In genomic region chr4:116293296-116293695, GRCm38 (mm10) we compare ENCODE assay signal across 17 mouse cellular contexts.
DNase-seq lines count a peak whose midpoint lies in the region; ATAC-seq and TF ChIP-seq lines count a peak whose summit lies in the region.
"Had no signal": no experiment of that assay in that cellular context is flagged by ENCODE, and none has a peak within 500 bp of the region (broad histone marks: within the 10 kb centered on the region; RNA-seq: fewer than 3 reads in every experiment).

No protein-coding gene starts in this region.

- 66% methylated on average over 12 of the region's 12 CpGs for WGBS in liver, embryonic 14.5 days (ENCODE audit: insufficient replicate concordance)
- WGBS in hindbrain, embryonic 10.5 days: 88% methylated on average over 12 of the region's 12 CpGs

- peak; percentile 39; the same call in 1 of the 2 replicates for ATAC-seq in liver, embryonic 14.5 days (ENCODE audit: insufficient read depth)
- ATAC-seq: hindbrain, postnatal 0 days; lung, postnatal 0 days had no signal

- H3K36me3 ChIP-seq in liver, embryonic 14.5 days (replicated peaks; ENCODE audit: control insufficient read depth, insufficient read depth, low read depth): no peaks in the 10 kb centered on the region
- H3K36me3 ChIP-seq in hindbrain, embryonic 10.5 days: peaks cover 97% of the 10 kb centered on the region

- H3K27me3 ChIP-seq in liver, embryonic 14.5 days (ENCODE audit: control insufficient read depth, insufficient read depth, low read length): no peaks in the 10 kb centered on the region
- no peaks in the 10 kb centered on the region for H3K27me3 ChIP-seq in hindbrain, embryonic 10.5 days (ENCODE audit: insufficient read depth, poor library complexity, severe bottlenecking)
- H3K27me3 ChIP-seq: forebrain, embryonic 12.5 days; heart, embryonic 12.5 days had no signal

- H3K4me1 ChIP-seq in liver, embryonic 14.5 days (replicated peaks; ENCODE audit: control insufficient read depth in 2 of 2, insufficient read depth in 2 of 2, low read length in 1 of 2): no peaks in the 10 kb centered on the region
- no peaks in the 10 kb centered on the region for H3K4me1 ChIP-seq in hindbrain, embryonic 10.5 days (replicated peaks)
- H3K4me1 ChIP-seq: forebrain, embryonic 12.5 days; heart, embryonic 12.5 days; midbrain, embryonic 10.5 days had no signal

- TF ChIP-seq EP300 in liver, embryonic 14.5 days (IDR thresholded peaks at IDR 0.05; ENCODE audit: low read depth): no peak

- no peak overlapping the region for H3K9ac ChIP-seq in liver, embryonic 14.5 days (replicated peaks)
- H3K9ac ChIP-seq: forebrain, embryonic 12.5 days; heart, embryonic 12.5 days had no signal

- DNase-seq in cerebellum, adult 9-10 months: peak; percentile 34
- DNase-seq in cerebellum, postnatal 10 days: no peak
- peak; percentile 10 for DNase-seq in MEL-GATA-1-ER (ENCODE audit: extremely low read depth, low read depth)
- peak; percentile 2 for DNase-seq in embryo, embryonic 11 days
- peak; percentile 7 to 43 (median 31) for DNase-seq in liver, embryonic 14.5 days (ENCODE audit: low read depth in 3 of 3, low spot score in 3 of 3)
- no peak for DNase-seq in layer of hippocampus, postnatal 10 days (ENCODE audit: low spot score in 2 of 2)
- no peak for DNase-seq in hindbrain, embryonic 10.5 days (ENCODE audit: low spot score)
- DNase-seq in layer of hippocampus, postnatal 25 days (ENCODE audit: extremely low spot score in 1 of 2, low spot score in 1 of 2): no peak
- DNase-seq: cerebellum, adult 11-12 months; kidney, adult 8-10 months; kidney, postnatal 4 days; spleen, adult 18-20 months had no signal

- no peaks in the 10 kb centered on the region for H3K9me3 ChIP-seq in liver, embryonic 14.5 days (ENCODE audit: control insufficient read depth, low read length)
- no peaks in the 10 kb centered on the region for H3K9me3 ChIP-seq in hindbrain, embryonic 10.5 days
- H3K9me3 ChIP-seq: forebrain, embryonic 12.5 days; heart, embryonic 12.5 days; midbrain, embryonic 10.5 days had no signal

- TF ChIP-seq CTCF in liver, embryonic 14.5 days (IDR thresholded peaks at IDR 0.05; ENCODE audit: low read depth): no peak

- no peak overlapping the region for H3K27ac ChIP-seq in liver, embryonic 14.5 days
- H3K27ac ChIP-seq in hindbrain, embryonic 10.5 days: no peak overlapping the region
- H3K27ac ChIP-seq: forebrain, embryonic 12.5 days; hindbrain, postnatal 0 days; midbrain, embryonic 10.5 days had no signal

- H3K4me2 ChIP-seq in liver, embryonic 14.5 days (ENCODE audit: low read depth): no peak overlapping the region
- H3K4me2 ChIP-seq: forebrain, embryonic 12.5 days; heart, embryonic 12.5 days had no signal

- H3K4me3 ChIP-seq in liver, embryonic 14.5 days (ENCODE audit: insufficient read depth in 1 of 2, low read depth in 2 of 2, low read length in 2 of 2): no peak overlapping the region
- H3K4me3 ChIP-seq in hindbrain, embryonic 10.5 days: no peak overlapping the region
- H3K4me3 ChIP-seq: forebrain, embryonic 12.5 days; heart, embryonic 12.5 days; midbrain, embryonic 10.5 days had no signal

Comparison
In these comparisons a context has a peak if more than half of its experiments do, and no peak if none do; other contexts are left out.
1. DNase-seq: peak in cerebellum, adult 9-10 months (single experiment), MEL-GATA-1-ER (single experiment), embryo, embryonic 11 days (single experiment) and liver, embryonic 14.5 days (3 of 3); none in cerebellum, postnatal 10 days (0 of 2), layer of hippocampus, postnatal 10 days (0 of 2), hindbrain, embryonic 10.5 days (single experiment) and layer of hippocampus, postnatal 25 days (0 of 2).